Mouse (Mus musculus) CH12.LX (cell line): ENCODE results near the gene Irak4.

Experiments
- EP300 ChIP-seq: IDR thresholded peaks from 2 replicates; pipeline ENCODE4 v1.6.1; 2011; ENCODE audit warnings: low read length, improper control_type of control experiment
- NELFE ChIP-seq: IDR thresholded peaks from 2 replicates; pipeline ENCODE4 v1.6.1; 2011; ENCODE audit warnings: low read depth, low read length, improper control_type of control experiment
- POLR2A ChIP-seq: IDR thresholded peaks from 2 replicates; pipeline ENCODE4 v1.6.1; 2011; ENCODE audit warnings: low read depth, mild to moderate bottlenecking, improper control_type of control experiment, low read length
- POLR2AphosphoS2 ChIP-seq: IDR thresholded peaks from 2 replicates; pipeline ENCODE4 v1.6.1; 2011; ENCODE audit warnings: low read depth, low read length, improper control_type of control experiment

DNA sequence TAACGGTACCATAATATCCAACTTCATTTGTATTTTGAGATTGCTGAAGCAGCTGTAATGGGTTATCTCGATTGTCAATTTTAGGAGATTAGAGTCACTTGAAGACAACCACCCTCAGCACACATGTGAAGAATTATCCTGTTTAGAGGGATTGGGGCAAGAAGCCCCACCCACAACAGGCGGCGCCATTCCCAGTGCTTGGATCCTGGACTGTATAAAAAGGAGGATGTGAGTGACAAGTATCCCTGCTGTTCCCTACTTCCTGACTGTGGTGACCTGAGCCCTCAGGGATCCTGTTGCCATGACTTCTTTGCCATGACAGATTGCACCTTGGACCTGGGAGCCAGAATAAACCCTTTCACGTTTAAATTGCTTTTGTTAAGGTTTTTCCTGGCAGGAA is 22.5 kb upstream of the Irak4 start:
- TF ChIP-seq POLR2A (no peak), POLR2AphosphoS2 (no peak), EP300 (no peak), NELFE (no peak)
